26 mouse cellular contexts compared by ENCODE assay signal in genomic region chr10:21460062-21460461, GRCm38 (mm10).
A peak's percentile ranks its signal among the peaks of the same experiment; 100 is the strongest.
DNase-seq lines count a peak whose midpoint lies in the region; ATAC-seq and TF ChIP-seq lines count a peak whose summit lies in the region.
"Had no signal": no experiment of that assay in that cellular context is flagged by ENCODE, and none has a peak within 500 bp of the region (broad histone marks: within the 10 kb centered on the region; RNA-seq: fewer than 3 reads in every experiment).

No protein-coding gene starts in this region.

- intact Hi-C loops in gastrocnemius, postnatal 14 days (cut with DNase I; ENCODE audit: low total_unique reads) = no loop called here

- H3K4me3 ChIP-seq in liver, adult 2 months (ENCODE audit: insufficient read depth, low read depth, low read length) = no peak overlapping the region
- no peak overlapping the region for H3K4me3 ChIP-seq in liver, embryonic 11.5 days (ENCODE audit: low read depth, low read length)
- no peak overlapping the region for H3K4me3 ChIP-seq in intestine, embryonic 16.5 days (ENCODE audit: low read length)
- H3K4me3 ChIP-seq in hindbrain, embryonic 13.5 days = no peak overlapping the region
- H3K4me3 ChIP-seq: forebrain, embryonic 10.5 days; heart, adult 2 months; heart, embryonic 13.5 days; neural tube, embryonic 15.5 days had no signal

- H3K79me2 ChIP-seq in liver, adult 2 months (ENCODE audit: control insufficient read depth, insufficient read depth, low read length) = no peaks in the 10 kb centered on the region

- no peak for ATAC-seq in liver, embryonic 11.5 days (replicated peaks; ENCODE audit: low FRiP score)
- peak; percentile 79 for ATAC-seq in intestine, embryonic 16.5 days
- no peak for ATAC-seq in hindbrain, embryonic 13.5 days (ENCODE audit: low FRiP score)
- ATAC-seq: forebrain, embryonic 16.5 days; inflammation-experienced regulatory T-cells, adult 6 months had no signal

- no peak overlapping the region; the same call in 1 of the 2 replicates for H3K27ac ChIP-seq in liver, adult 2 months (replicated peaks; ENCODE audit: insufficient read depth, low read depth, low read length)
- H3K27ac ChIP-seq in liver, embryonic 11.5 days (ENCODE audit: low read depth, low read length) = no peak overlapping the region
- H3K27ac ChIP-seq in intestine, embryonic 16.5 days (ENCODE audit: low read length) = no peak overlapping the region
- H3K27ac ChIP-seq in hindbrain, embryonic 13.5 days = no peak overlapping the region
- H3K27ac ChIP-seq: forebrain, embryonic 10.5 days; heart, adult 2 months; heart, embryonic 13.5 days; neural tube, embryonic 15.5 days had no signal

- no peak for TF ChIP-seq POLR2A in liver, adult 2 months (IDR thresholded peaks at IDR 0.05; ENCODE audit: extremely low read depth, insufficient read depth, low read length)
- no peak for TF ChIP-seq POLR2A in brain, embryonic 14.5 days (IDR thresholded peaks at IDR 0.05; ENCODE audit: borderline replicate concordance, extremely low read depth, insufficient read depth, insufficient read length, poor library complexity, severe bottlenecking)

- 22% methylated on average over 2 of the region's 2 CpGs for WGBS in liver, adult 2 months
- WGBS in liver, embryonic 11.5 days = 68% methylated on average over 2 of the region's 2 CpGs
- whole genome bisulfite sequencing in intestine, embryonic 16.5 days = 31% methylated on average over 2 of the region's 2 CpGs
- WGBS in hindbrain, embryonic 13.5 days = 59% methylated on average over 2 of the region's 2 CpGs

- H3K27me3 ChIP-seq in liver, adult 2 months (ENCODE audit: control insufficient read depth, insufficient read depth, low read length) = no peaks in the 10 kb centered on the region
- H3K27me3 ChIP-seq in liver, embryonic 11.5 days (replicated peaks; ENCODE audit: control insufficient read depth, insufficient read depth, low read length) = no peaks in the 10 kb centered on the region
- no peaks in the 10 kb centered on the region for H3K27me3 ChIP-seq in intestine, embryonic 16.5 days (replicated peaks; ENCODE audit: control insufficient read depth, insufficient read depth, low read length)
- H3K27me3 ChIP-seq in hindbrain, embryonic 13.5 days = peaks cover 13% of the 10 kb centered on the region
- H3K27me3 ChIP-seq: heart, embryonic 13.5 days had no signal

- H3K36me3 ChIP-seq in liver, adult 2 months (ENCODE audit: control insufficient read depth, insufficient read depth, low read length) = no peaks in the 10 kb centered on the region
- H3K36me3 ChIP-seq in liver, embryonic 11.5 days (ENCODE audit: control insufficient read depth, insufficient read depth, low read length) = no peaks in the 10 kb centered on the region
- no peaks in the 10 kb centered on the region for H3K36me3 ChIP-seq in intestine, embryonic 16.5 days (ENCODE audit: control insufficient read depth, insufficient read depth, low read length)
- H3K36me3 ChIP-seq in hindbrain, embryonic 13.5 days = no peaks in the 10 kb centered on the region
- H3K36me3 ChIP-seq: forebrain, embryonic 10.5 days; heart, embryonic 13.5 days; neural tube, embryonic 15.5 days had no signal

- H3K4me1 ChIP-seq in liver, adult 2 months (ENCODE audit: control insufficient read depth, insufficient read depth, low read length) = peaks cover 11% of the 10 kb centered on the region; the same call in 1 of the 2 replicates
- no peaks in the 10 kb centered on the region for H3K4me1 ChIP-seq in liver, embryonic 11.5 days (replicated peaks; ENCODE audit: control insufficient read depth, insufficient read depth, low read length)
- peaks cover 10% of the 10 kb centered on the region; the same call in 1 of the 2 replicates for H3K4me1 ChIP-seq in intestine, embryonic 16.5 days (ENCODE audit: control insufficient read depth, insufficient read depth, low read length)
- peaks cover 22% of the 10 kb centered on the region for H3K4me1 ChIP-seq in hindbrain, embryonic 13.5 days (replicated peaks)

- no peak overlapping the region for H3K9ac ChIP-seq in liver, adult 2 months (ENCODE audit: low read depth, low read length)
- no peak overlapping the region for H3K9ac ChIP-seq in liver, embryonic 11.5 days (ENCODE audit: low read depth, low read length)
- H3K9ac ChIP-seq in intestine, embryonic 16.5 days (ENCODE audit: low read depth, low read length) = no peak overlapping the region
- H3K9ac ChIP-seq in hindbrain, embryonic 13.5 days = no peak overlapping the region
- H3K9ac ChIP-seq: heart, embryonic 13.5 days; neural tube, embryonic 15.5 days had no signal

- peak; percentile 97 for DNase-seq in liver, adult 2 months (ENCODE audit: extremely low read depth, low read depth, low spot score)
- no peak for DNase-seq in liver, embryonic 11.5 days (ENCODE audit: low spot score)
- peak; percentile 69 for DNase-seq in brain, embryonic 14.5 days (ENCODE audit: low read depth)
- DNase-seq in kidney, postnatal 14 days = peak; percentile 62
- no peak for DNase-seq in adrenal gland, adult 8-10 months
- no peak for DNase-seq in gastrocnemius, postnatal 14 days
- DNase-seq: adrenal gland, postnatal 36 days; cerebellum, adult 11-12 months; cerebellum, postnatal 10 days; gastrocnemius, postnatal 10 days; heart, adult 2 months; heart, postnatal 14 days; layer of hippocampus, adult 9-11 months; lung, adult 2 months; lung, postnatal 14 days; right cerebral cortex, adult 18-20 months; right cerebral cortex, postnatal 4 days; thymus, adult 18-20 months; thymus, postnatal 36 days had no signal

- no peak overlapping the region for H3K4me2 ChIP-seq in liver, embryonic 11.5 days
- H3K4me2 ChIP-seq in intestine, embryonic 16.5 days (ENCODE audit: low read depth, low read length) = no peak overlapping the region
- H3K4me2 ChIP-seq in hindbrain, embryonic 13.5 days = no peak overlapping the region
- H3K4me2 ChIP-seq: heart, embryonic 13.5 days; neural tube, embryonic 15.5 days had no signal

- no peak for TF ChIP-seq CTCF in liver, adult 2 months (IDR thresholded peaks at IDR 0.05; ENCODE audit: low read depth, low read length)
- TF ChIP-seq CTCF in brain, embryonic 14.5 days (IDR thresholded peaks at IDR 0.05; ENCODE audit: borderline replicate concordance, extremely low read depth, insufficient read depth, insufficient read length) = no peak

- no peaks in the 10 kb centered on the region for H3K9me3 ChIP-seq in liver, embryonic 11.5 days (ENCODE audit: control insufficient read depth, low read length)
- H3K9me3 ChIP-seq in intestine, embryonic 16.5 days (ENCODE audit: control insufficient read depth, low read length) = no peaks in the 10 kb centered on the region
- no peaks in the 10 kb centered on the region for H3K9me3 ChIP-seq in hindbrain, embryonic 13.5 days
- H3K9me3 ChIP-seq: forebrain, embryonic 10.5 days; heart, embryonic 13.5 days; neural tube, embryonic 15.5 days had no signal

Comparison
In these comparisons a context has a peak if more than half of its experiments do, and no peak if none do; other contexts are left out.
1. DNase-seq: peak in liver, adult 2 months (single experiment), brain, embryonic 14.5 days (single experiment) and kidney, postnatal 14 days (single experiment); none in liver, embryonic 11.5 days (single experiment), adrenal gland, adult 8-10 months (single experiment) and gastrocnemius, postnatal 14 days (single experiment).